Mouse (Mus musculus) ES-E14 (cell line): ENCODE measurements at regions not wholly inside any gene's neighbourhood (a gene's known extent, or its start where the extent isn't known, plus 50 kb on each side); places are given as distances from the start of the nearest gene placed in this dataset.

Experiments used
- CHD2 ChIP-seq: IDR thresholded peaks from 2 replicates; pipeline ENCODE4 v1.6.1; 2014; ENCODE audit warnings: mild to moderate bottlenecking, low read depth, low read length, inconsistent platforms
- HCFC1 ChIP-seq: IDR thresholded peaks from 2 replicates; pipeline ENCODE4 v1.6.1; 2012; ENCODE audit warnings: low read length, inconsistent platforms, borderline replicate concordance; ENCODE audit not compliant: insufficient read depth
- MAFK ChIP-seq: IDR thresholded peaks from 2 replicates; pipeline ENCODE4 v1.6.1; 2014; ENCODE audit warnings: mild to moderate bottlenecking, low read depth, low read length, inconsistent platforms; ENCODE audit not compliant: insufficient read depth
- ZC3H11A ChIP-seq: IDR thresholded peaks from 2 replicates; pipeline ENCODE4 v1.6.1; 2012; ENCODE audit warnings: low read depth, mild to moderate bottlenecking, inconsistent platforms, low read length, borderline replicate concordance
- ZNF384 ChIP-seq: IDR thresholded peaks from 2 replicates; pipeline ENCODE4 v1.6.1; 2012; ENCODE audit warnings: low read depth, low read length, inconsistent platforms

DNA sequence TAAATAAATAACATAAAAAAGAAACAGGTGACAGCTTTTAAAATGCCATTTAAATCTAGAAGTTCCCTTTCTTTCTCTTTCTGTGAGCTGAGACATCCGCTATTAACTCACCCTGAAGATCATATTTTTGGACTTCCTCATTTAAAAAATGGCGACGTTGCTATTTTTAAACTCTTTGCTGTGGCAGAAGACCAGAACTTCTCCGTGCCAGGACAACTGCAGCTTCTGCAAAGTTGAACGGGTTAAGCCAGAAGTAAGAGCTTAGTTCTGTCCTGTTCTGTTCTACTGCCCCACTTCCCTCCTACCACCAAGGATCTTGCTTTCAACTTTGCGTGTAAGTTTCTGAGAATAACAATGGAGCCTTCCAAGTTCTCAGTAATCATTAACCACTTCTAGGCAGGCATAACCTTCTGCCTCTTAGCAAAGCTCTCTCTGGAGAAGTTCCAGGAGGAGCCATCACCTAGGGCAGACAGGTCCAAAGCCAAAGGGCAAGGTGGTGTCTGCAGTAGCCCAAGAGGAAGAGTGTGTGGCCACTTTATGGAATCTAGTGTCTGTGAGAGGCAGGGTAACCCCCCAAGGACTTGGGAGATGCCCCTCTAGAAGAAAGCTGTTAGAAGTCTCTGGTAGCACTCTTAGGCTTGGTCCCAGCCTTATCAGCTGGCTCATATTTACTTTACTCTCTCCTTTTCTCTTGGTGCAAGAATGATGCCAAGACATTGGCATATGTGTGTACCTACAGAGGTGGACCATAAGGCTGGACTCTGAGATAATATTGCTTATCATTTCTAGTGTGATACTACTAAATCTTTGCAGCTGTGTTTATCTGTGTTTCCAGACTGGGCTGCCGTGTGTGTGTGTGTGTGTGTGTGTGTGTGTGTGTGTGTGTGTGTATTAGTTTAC lies 66.6 kb downstream of the Edn1 start:
- no peak for TF ChIP-seq ZNF384
- no peak for TF ChIP-seq CHD2
- no peak for TF ChIP-seq ZC3H11A
- no peak for TF ChIP-seq HCFC1
- no peak for TF ChIP-seq MAFK
